ENCODE assay signal across 10 mouse cellular contexts in genomic region chr5:90286559-90286958, GRCm38 (mm10).
DNase-seq lines count a peak whose midpoint lies in the region; ATAC-seq and TF ChIP-seq lines count a peak whose summit lies in the region.
"Had no signal": no experiment of that assay in that cellular context is flagged by ENCODE, and none has a peak within 500 bp of the region (broad histone marks: within the 10 kb centered on the region; RNA-seq: fewer than 3 reads in every experiment).

No protein-coding gene starts in this region.

- H3K4me3 ChIP-seq in heart, postnatal 0 days (ENCODE audit: low read depth, low read length): no peak overlapping the region
- H3K4me3 ChIP-seq in ES-E14 (ENCODE audit: insufficient read depth in 1 of 2, low read depth in 1 of 2, low read length in 2 of 2, poor library complexity in 1 of 2, severe bottlenecking in 1 of 2): no peak overlapping the region
- H3K4me3 ChIP-seq in liver, embryonic 13.5 days (replicated peaks): no peak overlapping the region
- H3K4me3 ChIP-seq: erythroblast, embryonic 14.5 days; megakaryocyte, embryonic 14.5 days had no signal

- TF ChIP-seq EP300 in heart, postnatal 0 days (IDR thresholded peaks at IDR 0.05; ENCODE audit: low read depth): no peak

- H3K9ac ChIP-seq in heart, postnatal 0 days (replicated peaks; ENCODE audit: low read depth, low read length): no peak overlapping the region
- H3K9ac ChIP-seq in ES-E14 (ENCODE audit: insufficient read depth, low read depth, low read length, poor library complexity, severe bottlenecking): no peak overlapping the region
- H3K9ac ChIP-seq in liver, embryonic 13.5 days: no peak overlapping the region

- no peaks in the 10 kb centered on the region for H3K27me3 ChIP-seq in heart, postnatal 0 days (ENCODE audit: control insufficient read depth, insufficient read depth, low read length)
- H3K27me3 ChIP-seq in liver, embryonic 13.5 days: no peaks in the 10 kb centered on the region
- H3K27me3 ChIP-seq: megakaryocyte, embryonic 14.5 days had no signal

- ATAC-seq in heart, postnatal 0 days (ENCODE audit: insufficient read depth, low read depth): no peak
- no peak for ATAC-seq in liver, embryonic 13.5 days (ENCODE audit: low read depth)

- H3K9me3 ChIP-seq in heart, postnatal 0 days (replicated peaks; ENCODE audit: control insufficient read depth, low read length): no peaks in the 10 kb centered on the region
- H3K9me3 ChIP-seq in ES-E14 (ENCODE audit: control insufficient read depth, insufficient read depth, low read depth, low read length): no peaks in the 10 kb centered on the region
- no peaks in the 10 kb centered on the region for H3K9me3 ChIP-seq in liver, embryonic 13.5 days (replicated peaks)
- H3K9me3 ChIP-seq: megakaryocyte, embryonic 14.5 days had no signal

- 63% methylated on average over 2 of the region's 2 CpGs for WGBS in heart, postnatal 0 days
- 69% methylated on average over 2 of the region's 2 CpGs for WGBS in liver, embryonic 13.5 days (ENCODE audit: insufficient replicate concordance)

- DNase-seq in heart, postnatal 0 days (ENCODE audit: low spot score): no peak
- DNase-seq in heart, adult 9 months (ENCODE audit: low spot score in 2 of 2): no peak
- peak; percentile 73 for DNase-seq in 3T3-L1 (ENCODE audit: low read depth, low spot score)
- DNase-seq in ES-E14 (ENCODE audit: low read depth, low spot score): peak; percentile 35
- peak; percentile 47 for DNase-seq in embryo, embryonic 11 days
- peak; percentile 23 for DNase-seq in liver, embryonic 13.5 days
- peak; percentile 51 to 74 for DNase-seq in spleen, postnatal 4 days (ENCODE audit: low spot score in 2 of 2)
- no peak for DNase-seq in neural tube, embryonic 10.5 days (ENCODE audit: extremely low spot score, low spot score)

- H3K27ac ChIP-seq in heart, postnatal 0 days (ENCODE audit: low read depth): no peak overlapping the region
- no peak overlapping the region for H3K27ac ChIP-seq in ES-E14 (ENCODE audit: insufficient read depth, low read depth, low read length, poor library complexity, severe bottlenecking)
- H3K27ac ChIP-seq in liver, embryonic 13.5 days: no peak overlapping the region

- peak; percentile 63 for TF ChIP-seq CTCF in heart, postnatal 0 days (IDR thresholded peaks at IDR 0.05; ENCODE audit: low read depth)

- H3K4me2 ChIP-seq in heart, postnatal 0 days (ENCODE audit: low read depth, low read length): no peak overlapping the region
- no peak overlapping the region for H3K4me2 ChIP-seq in liver, embryonic 13.5 days

- in situ Hi-C loops in ES-E14 (cut with MboI; ENCODE audit: low sequenced_read_pairs in 2 of 2, unreplicated experiment in 2 of 2): no loop called here

- peaks cover 68% of the 10 kb centered on the region for H3K36me3 ChIP-seq in heart, postnatal 0 days (replicated peaks; ENCODE audit: control insufficient read depth, insufficient read depth, low read length)
- peaks cover 18% of the 10 kb centered on the region for H3K36me3 ChIP-seq in ES-E14 (ENCODE audit: control insufficient read depth, insufficient read depth, low read length, poor library complexity, severe bottlenecking)
- peaks cover 66% of the 10 kb centered on the region for H3K36me3 ChIP-seq in liver, embryonic 13.5 days

- H3K4me1 ChIP-seq in heart, postnatal 0 days (ENCODE audit: control insufficient read depth, insufficient read depth): no peaks in the 10 kb centered on the region
- H3K4me1 ChIP-seq in ES-E14 (ENCODE audit: control insufficient read depth in 2 of 2, insufficient read depth in 2 of 2, low read length in 2 of 2, poor library complexity in 1 of 2): no peaks in the 10 kb centered on the region
- H3K4me1 ChIP-seq in liver, embryonic 13.5 days (replicated peaks): no peaks in the 10 kb centered on the region

TF ChIP-seq in ES-E14, 5 proteins besides CTCF, POLR2A, EP300 and RAD21:
- TF ChIP-seq ZNF384 (IDR thresholded peaks at IDR 0.05; ENCODE audit: low read depth, low read length) (no peak), MAFK (IDR thresholded peaks at IDR 0.05; ENCODE audit: insufficient read depth, low read depth, low read length) (no peak), CHD2 (IDR thresholded peaks at IDR 0.05; ENCODE audit: low read depth, low read length) (no peak), HCFC1 (IDR thresholded peaks at IDR 0.05; ENCODE audit: borderline replicate concordance, insufficient read depth, low read length) (no peak), ZC3H11A (IDR thresholded peaks at IDR 0.05; ENCODE audit: borderline replicate concordance, low read depth, low read length) (no peak)

Comparison
In these comparisons a context has a peak if more than half of its experiments do, and no peak if none do; other contexts are left out.
1. DNase-seq: peak in 3T3-L1 (single experiment), ES-E14 (single experiment), embryo, embryonic 11 days (single experiment), liver, embryonic 13.5 days (single experiment) and spleen, postnatal 4 days (2 of 2); none in heart, postnatal 0 days (single experiment), heart, adult 9 months (0 of 2) and neural tube, embryonic 10.5 days (single experiment).